Mouse (Mus musculus): ENCODE results near the gene Six2.

Gene Six2

DNA sequence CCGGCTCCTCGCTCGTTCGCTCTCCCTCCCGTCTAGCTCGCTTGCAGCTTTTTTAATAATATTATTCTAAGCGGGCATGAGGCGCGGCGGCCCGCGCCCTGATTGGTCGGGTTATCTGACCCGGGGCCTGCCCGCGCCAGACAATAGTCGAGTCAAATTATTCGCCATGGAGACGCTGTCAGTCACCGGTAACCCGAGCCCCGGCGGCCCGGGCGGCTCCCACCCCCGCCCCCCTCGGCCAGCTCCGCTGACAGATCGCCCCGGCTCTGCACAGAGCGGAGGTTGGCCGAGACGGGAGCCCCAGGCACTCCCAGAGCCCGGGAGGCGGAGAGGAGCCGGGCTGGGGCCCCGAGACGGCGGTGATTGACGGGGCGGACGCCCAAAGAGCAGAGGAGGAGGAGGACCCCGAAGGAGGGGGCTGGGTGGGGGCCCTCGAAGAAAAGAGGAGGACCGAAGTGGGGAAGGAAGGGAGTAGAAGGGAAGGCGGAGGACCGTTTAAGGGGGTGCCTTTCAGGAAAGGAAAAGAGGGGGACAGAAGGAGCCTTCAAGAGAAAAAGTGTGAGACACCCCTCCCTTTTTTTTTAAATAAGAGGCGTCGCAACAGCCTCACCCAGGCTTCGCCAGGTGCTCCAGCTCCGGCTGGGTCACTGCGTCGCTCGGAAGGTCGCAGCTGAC lies at the start of gene Six2:
Six2 (minus strand) TSS at position 39 of the 675 bp plus-strand sequence.
- DNase-seq: no peak

DNA sequence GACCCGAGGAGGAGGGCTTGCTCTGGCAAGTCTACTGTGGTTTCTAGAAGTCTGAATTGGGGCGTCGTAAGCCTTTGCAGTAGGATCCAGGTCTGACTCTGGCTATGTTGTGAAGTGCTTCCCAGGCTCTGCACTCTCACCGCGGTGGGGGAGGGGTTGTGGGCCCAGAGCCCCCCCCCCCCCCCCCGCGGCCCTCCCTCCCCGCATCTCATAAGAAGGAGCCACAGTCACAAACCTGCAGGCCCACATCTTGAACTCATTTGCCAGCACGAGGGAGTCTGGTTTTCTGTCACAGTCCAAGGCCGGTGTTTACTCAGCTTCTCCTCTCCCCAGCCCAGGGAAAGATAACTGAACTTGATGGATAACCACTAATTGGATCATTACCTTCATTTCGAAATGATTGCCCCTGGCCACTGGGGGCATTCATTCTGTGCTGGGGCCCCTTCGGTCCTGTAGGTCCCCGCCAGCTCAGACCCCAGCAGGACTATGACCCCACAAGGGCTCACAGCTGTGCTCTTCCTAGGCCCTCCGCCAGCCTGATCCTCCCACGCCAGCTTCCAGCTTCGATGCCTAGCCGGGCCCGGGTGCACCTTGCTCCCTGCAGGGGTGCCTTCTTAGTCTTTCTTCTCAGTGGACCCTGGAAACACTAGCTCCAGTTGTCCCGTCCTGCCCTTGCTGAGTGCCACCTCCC lies 49.2 kb upstream of the Six2 start:
- no peak for DNase-seq

DNA sequence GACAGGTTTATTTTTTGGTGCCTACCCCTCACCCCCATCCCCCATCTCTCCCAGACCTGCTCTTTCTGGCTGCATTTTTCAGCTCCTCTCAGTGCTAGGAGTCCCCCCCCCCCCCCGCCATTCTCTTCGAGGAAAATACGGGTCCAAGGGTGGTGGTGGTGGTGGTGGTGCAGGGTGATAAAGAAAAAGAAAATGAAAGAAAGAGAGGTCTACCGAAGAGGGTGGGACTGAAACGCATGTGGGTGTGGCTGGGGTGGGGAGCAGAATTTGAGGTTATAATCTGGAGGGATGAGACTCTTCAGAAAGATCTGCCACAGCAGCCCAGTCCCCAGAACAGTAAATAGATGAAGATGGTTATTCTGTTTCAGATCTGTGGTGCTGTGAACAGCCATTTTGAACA lies 43.3 kb upstream of the Six2 start:
- DNase-seq: no peak

DNA sequence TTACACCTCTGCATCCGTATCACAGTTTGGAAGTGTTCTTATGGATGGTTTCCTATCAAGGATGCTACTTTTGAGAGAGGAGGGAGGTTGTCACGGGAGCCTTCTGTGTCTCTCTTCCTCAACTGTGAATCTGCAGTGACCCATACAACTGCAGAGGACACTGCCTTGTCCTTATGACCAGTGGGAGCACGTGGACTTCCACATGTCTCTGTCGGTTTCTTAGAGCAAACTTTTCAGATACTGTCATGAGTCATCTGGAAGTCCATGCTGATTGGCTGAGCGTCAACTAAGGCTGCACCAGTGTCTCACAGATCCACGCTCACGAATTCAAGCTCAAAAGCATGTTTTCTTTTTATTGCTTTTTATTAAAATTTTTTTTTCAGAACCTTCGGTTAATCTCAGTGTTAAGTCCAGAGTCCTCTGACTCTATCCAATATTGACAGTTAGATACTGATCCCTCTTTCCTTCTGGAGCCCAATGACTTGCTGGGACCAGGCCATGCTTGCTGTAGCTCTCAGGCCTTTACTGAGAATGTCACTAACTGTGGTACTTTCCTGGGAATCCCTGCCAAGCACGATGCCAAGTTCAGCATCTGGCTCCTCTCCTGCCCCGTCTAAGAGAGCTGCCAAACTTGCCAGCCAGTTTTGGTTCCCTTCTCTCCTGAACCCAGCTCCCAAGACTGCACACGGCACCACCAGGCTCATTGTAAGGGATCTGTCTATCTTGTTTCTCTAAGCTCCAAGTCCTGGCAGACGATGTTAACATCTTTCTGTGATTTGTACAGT lies 42.3 kb upstream of the Six2 start:
- DNase-seq: no peak

DNA sequence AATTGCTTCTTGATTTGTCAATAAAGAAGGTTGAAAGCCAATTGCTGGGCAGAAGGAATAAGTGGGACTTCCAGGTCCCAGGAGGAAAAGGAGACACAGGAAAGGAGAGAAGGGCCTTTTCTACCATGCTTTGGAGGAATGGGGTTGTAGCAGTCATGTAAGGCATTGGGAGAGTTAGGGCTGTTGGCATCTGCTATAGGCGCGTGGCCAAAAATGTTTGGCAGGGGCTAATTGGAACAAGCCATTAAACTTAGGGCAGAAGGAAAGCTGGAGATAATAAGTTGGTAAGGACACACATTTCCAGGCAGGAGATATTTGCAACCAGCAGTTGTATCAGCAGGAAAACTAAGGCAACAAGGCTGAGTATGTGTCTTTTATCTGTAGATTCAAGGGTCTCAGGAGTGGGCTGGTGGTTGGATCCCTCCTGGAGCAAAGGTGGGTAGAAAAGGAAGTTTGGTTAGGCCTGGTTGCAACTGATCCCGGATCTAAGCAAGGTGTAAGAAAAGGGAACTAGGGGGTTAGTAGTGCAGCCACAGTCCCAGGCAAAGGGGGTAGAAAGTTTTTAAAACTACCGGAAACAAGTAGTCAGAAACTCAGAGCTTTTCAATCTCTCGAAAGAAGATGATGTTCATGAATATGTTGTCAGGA lies 40.1 kb upstream of the Six2 start:
- DNase-seq: no peak

DNA sequence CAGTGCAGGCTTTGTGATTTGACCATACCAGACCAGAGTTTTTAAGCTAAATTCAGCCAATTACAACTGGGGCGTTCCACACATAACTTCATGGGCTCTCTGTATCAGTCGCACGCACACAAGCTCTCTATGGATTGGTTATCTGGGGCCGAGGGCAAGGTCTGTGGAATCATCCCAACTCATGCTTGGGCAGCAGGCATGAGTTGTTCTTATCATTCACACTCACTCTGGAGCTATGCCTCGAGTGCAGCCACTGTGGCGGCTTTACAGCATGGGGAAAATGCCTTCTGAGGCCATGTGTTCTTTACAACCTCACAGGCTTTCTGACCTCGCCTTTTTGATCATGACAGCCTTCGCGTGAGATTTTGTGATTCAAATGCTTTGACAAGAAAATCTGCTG lies 37.9 kb upstream of the Six2 start:
- no peak for DNase-seq

DNA sequence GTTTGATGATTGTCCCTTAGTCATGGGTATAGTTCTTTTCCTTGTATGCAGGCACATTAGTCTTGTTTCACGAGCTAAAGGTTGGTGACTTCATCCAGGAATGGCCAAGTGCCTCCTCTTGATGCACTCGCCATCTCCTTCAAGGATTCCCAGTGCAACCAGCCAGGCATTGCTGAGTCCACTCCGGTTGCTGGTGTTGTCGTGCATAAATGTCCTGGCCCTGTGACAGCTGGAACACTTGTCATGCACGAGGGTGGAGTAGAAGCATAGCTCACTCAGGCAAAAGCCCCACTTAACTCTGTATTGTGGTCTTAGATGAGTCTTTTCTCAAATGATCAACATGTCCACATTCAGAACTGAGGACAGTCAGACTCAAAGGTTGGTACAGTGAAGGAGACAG lies 35.1 kb upstream of the Six2 start:
- no peak for DNase-seq

DNA sequence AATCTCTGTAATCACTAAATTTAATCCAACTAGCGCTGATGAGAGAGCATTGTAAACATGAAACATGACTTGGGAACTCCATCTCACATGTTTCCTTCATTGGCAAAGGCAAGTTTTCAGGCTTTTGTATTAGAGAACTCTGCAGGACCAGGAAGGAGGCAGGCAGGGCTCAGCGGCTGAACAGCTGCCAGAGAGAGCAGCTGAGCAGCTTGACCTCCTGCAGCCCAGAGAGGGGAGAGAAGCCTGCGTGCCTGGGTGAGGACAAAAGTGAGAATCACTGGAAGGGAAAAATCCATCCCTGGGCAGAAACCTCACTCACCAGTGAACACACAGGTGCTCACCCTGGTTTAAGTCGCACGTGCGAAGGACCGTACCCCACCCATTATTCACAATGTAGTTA lies 29.2 kb upstream of the Six2 start:
- DNase-seq: no peak

DNA sequence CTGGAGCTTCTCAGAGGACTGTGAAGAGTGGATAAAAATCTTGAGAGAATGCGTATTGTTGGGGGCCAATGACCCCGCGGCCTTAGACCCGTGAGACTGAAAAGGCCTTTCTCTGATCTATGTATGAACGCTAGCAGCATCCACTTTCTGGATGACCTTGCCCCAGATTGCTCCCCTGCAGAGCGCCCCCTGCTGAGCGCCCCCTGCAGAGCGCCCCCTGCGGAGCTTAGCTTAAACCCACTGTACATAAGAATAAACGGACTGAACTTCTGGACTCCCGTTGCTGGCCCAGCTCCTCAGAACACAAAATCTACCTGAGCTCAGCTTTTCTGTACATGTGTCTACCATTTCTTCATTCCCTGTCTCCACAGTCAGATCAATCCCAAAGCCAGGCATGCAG lies 27.7 kb upstream of the Six2 start:
- no peak for DNase-seq

DNA sequence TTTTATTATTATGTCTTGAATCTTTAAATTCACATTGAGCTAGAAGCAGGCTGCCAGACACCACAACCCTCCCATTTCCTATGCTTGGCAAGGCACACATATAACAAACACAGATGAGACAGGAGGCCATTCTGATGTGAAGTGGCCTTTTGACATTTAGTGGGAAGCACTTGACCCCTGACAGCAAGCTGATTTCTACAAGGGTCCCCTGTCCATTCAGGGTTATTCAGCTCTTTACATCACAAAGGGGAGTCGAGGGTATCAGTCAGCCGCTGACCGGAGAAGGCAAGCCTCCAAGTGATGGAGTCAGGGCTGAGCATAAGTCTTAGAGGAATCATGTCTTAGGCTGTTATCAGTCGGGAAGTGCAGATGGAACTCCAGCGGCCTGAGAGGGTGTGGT lies 26.3 kb upstream of the Six2 start:
- no peak for DNase-seq

DNA sequence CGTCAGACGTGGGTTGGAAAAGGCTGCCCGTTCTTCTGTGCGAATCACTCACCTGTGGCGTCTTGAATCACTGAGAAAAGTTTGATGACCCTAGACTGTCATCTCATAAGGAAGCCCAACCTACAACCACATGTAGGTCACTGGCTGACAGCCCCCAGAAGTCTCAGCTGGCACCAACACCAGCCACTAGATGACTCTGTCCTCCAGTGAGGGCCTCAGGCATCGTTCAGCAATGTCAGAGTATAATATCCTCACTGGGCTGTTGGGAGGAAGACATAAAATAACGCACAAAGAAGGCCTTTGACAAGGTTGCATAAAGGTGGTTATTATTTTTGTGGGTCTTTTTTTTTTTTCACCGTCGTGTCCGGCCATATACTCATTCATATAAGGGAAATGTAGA lies 24.8 kb upstream of the Six2 start:
- DNase-seq: no peak

DNA sequence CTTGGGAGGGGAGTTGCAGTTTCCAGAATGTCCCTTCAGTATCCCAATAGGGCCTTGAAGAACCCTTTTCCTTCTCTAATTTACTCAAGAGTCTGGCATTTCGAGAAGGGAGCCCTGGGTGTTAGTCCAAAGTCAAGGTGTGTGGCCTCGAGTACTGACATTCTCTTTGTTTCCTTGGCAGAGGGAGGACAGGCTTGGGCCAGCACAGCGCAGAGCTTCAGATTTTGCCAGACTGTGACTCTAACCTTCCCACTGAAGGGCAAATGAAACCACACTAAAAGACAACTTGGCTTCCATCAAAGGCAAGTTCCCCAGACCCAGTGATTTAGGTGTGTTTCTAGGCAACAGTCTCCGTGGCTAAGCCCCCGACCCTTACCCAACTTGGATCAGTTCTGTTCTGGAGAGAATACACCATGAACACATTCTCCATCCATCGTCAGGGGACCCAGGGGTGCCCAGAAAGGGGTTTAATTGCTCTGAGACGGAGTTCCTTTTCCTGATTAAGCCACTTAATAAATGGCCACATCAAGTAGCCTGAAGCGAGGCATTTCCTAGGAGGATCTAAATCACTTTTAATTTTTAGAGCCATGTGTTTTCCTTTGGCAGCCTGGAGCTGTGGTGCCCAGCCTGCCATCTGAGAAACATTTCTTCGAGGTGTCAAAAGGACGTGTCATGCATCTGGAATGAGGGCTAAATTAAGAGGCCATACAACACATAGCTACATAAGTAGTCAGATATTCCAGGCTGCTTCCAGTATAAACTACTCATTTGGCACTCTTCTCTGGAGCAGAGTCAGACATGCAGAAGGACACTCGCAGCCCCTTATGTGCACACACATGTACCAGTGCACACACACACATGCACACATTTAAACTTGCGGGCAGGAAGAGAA lies 16.5 kb upstream of the Six2 start:
- no peak for DNase-seq

DNA sequence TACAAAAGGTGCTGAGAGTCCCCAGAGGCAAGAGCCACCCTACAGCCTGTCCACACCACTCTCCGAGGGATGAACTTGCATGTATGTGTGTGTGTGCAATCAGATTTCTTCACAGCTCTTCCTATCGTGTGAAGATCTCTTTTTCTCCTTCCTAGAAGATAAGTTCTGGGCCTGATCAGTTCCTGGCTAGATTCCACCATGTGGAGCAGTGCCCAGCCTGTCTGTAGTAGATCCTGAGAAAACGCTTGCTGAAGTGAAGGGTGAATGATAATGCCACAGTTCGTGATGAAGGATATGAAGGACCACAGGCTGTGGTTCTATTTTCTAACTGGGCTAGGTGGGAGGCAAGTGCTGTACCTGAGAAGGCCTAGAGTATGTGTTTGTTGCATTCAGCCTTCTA lies 12.0 kb upstream of the Six2 start:
- DNase-seq: no peak

DNA sequence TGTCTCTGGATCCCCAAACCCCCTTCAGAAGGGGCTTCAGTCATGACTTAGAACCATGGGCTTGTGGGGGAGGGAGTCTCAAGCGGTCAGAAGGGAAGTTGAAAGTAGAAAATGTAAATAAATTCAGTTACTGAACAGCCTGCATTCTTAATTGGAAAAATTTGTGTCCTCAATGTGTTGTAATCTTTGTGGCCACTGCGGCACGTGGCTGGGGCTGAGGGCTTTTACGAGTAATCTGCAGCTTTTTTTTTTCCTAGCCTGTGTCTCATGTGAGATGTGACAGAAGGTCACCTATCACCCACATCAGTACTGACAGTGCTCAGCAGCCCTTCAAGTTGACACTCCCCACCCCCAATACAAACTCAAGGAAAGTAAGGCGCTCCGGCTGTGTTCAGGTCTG lies 10.6 kb upstream of the Six2 start:
- no peak for DNase-seq

DNA sequence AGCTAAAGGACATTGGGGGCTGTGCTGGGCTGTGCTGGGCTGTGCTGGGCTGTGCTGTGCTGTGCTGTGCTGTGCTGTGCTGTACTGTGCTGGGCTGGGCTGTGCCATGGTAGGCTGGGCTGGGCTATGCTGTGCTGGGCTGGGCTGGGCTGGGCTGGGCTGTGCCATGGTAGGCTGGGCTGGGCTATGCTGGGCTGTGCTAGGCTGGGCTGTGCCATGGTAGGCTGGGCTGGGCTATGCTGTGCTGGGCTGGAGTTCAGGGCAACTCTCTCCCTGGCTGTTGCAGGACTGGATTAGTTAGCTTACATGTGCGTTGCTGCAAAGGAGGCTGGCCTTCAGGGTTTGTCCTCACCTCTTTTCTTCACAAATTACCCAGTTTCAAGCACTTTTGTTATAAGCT lies 9.9 kb upstream of the Six2 start:
- no peak for DNase-seq

DNA sequence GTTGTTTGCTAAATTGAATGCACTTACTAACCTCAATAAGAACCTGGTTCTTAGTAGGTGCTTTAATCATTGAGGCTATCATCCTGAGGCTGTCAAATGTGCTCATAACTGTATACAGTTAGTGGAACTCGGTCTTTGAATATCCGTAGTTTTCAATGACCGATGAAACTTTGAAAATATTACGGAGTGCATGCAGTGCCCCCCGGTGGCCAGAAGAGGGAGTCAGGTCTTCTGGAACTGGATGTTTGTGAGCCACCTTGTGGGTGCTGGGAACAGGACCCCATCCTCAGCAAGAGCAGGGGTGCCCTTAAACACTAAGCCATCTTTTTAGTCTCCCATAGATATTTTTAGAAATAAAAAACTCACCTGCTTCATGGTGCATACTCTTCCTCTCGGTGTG lies 6.4 kb upstream of the Six2 start:
- no peak for DNase-seq

DNA sequence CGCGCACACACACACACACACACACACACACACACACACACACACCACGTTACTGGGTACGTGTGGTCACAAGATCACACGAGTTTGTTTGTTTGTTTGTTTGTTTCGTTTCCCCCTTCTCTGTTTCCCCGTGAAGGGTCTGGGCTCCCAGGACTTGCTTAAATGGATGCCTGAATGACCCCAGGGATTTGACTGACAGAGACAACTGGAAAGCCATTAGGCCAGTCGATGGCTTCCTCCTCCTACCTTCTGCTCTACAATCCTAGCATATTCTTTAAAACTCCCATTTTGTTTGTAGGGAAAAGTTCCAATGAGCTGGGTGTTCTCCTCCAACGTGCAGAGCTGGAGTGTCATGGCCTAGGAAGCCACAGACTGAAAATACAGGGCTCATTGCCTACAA lies 5.0 kb upstream of the Six2 start:
- DNase-seq: no peak

DNA sequence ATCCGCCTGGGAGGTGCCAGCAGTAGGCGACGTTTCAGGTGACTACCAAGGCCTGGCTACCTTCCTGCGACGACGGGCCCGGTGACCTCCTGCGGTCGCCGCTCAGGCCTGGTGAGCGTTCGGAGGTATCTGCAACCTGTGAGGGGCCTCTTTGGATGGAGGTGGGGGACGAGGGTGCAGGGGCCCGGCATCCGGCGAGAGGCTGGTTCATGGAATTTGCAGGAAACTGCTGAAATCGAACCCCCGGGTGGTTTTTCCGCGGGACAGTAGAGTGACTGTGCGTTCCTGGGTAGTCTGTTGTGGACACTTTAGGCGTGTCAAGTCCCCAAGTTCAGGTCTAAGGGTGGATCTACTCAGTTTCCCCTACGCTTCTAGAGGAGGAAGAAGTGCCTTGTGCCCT lies 4.5 kb upstream of the Six2 start:
- no peak for DNase-seq

DNA sequence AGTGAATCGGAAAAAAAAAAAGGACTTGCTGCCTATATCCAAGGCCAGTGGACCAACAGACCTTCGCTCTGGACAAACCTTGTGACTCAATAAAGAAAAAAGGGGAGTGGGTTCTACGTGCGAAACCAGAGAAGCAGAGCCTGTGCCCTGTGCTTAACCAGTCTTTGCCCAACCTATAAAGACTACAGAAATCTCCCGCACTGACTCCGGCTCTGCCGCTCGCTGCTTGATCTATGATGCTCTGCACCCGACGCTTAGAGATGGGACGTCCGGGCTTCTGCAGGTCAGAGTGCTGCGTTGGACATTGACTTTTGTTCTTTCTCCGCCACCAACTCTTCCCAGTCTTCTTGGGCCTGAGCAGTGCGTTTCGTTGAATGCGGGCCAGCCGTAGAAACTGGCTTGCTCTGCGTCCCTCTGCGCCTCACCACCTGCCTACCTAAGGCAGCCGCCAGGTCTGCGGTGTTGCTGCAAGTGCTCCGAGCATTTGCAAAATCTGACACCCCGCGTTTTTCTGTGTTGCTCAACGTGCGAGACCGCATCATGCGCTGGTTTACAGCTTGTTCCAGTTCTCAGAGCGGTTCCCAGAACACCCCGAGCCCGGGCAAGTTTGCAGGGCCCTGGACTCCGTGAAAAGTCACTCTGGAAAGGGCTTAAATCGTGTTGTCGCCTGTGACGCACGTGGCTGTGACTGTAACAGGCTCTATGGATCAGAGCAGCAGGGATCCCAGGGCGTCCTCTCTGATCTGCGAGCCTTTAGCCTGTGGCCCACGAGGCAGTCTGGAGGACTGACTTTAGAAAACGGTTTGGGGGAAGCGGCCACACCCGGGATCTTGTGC lies 3.8 kb upstream of the Six2 start:
- DNase-seq: no peak

DNA sequence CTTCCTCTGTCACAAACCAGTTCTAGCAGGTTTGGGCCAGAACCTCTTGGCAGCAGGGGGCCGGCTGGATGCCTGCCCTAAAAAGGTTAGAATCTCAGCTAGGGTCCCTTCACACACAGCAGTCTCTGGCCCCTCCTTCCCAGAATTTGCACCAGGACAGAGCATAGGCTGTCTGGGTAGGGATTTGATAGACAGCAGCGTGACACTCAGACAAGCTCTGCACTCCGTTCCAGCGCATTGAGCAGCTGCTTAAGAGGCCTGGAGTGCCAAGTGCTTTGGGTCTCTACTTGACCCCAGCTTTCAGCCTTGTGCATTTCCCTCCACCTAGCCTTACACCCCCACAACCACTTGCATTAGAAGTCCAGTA lies 2.9 kb upstream of the Six2 start:
- DNase-seq: no peak

DNA sequence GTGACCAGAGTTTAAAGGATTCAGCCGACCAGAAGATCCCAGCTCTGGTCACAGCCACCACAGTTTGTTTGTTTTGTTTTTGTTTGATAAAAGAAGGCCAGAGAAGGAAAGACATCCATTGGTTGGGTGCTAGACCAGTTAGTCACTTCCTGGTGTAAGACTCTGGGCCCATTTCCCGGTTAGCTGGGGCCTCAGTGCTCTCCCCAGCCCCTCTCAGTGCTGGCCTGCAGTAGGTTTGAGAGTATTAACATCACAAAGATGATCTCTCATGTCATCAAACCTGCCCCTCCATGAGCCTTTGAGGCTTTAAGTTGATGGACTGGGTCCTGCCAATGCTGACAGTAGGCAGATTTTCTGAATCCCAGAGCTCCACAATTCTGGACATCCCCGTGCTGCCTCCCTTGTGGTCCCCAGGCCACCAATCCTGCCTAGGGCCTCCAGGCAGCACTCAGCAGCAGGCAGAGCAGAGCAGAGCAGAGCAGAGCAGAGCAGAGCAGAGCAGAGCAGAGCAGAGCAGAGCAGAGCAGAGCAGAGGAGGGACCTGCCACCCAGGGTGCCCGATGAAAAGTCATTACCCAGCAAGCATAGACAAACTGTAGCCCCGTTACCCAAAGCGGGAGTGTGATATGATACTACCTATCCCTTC lies 2.4 kb upstream of the Six2 start:
- no peak for DNase-seq
